Mouse (Mus musculus) left cerebral cortex, postnatal 14 days (tissue): ENCODE data around the gene Ccnd2. TPM values are rescaled to one million over a fixed set of nuclear protein-coding genes. Genes with fewer than 3 reads are reported as not detected.

Experiments used
- total RNA-seq, 2 experiments: library from RNA; stranded (reverse); gene quantifications; 2 replicates each; pipeline ENCODE4 v1.2.3; 2021

Ccnd2 gene
- total RNA-seq, 2 experiments from 2014 or later: 102 to 106 TPM

Other genes with a start within 250 kb of the Ccnd2 start
- gene Dyrk4, start 230.4 kb downstream of the Ccnd2 start, total RNA-seq: under 1 TPM in 1 of 2 experiments, not detected in 1; 0.37 TPM
- gene Rad51ap1, start 212.6 kb downstream of the Ccnd2 start, total RNA-seq: 1 to 10 TPM; 2.7 to 3.6 TPM
- 10 to 100 TPM; 35.1 to 44.9 TPM for gene D6Wsu163e, start 212.2 kb downstream of the Ccnd2 start, total RNA-seq
- gene Fgf6, start 136.6 kb downstream of the Ccnd2 start, total RNA-seq: not detected
- under 1 TPM; 0.49 to 0.64 TPM for gene Fgf23, start 79.3 kb downstream of the Ccnd2 start, total RNA-seq
- 10 to 100 TPM; 24.7 to 25.5 TPM for gene Tigar, start 42.6 kb downstream of the Ccnd2 start, total RNA-seq